Mouse (Mus musculus) bone marrow macrophage, adult 2 months (primary cell): ENCODE results near the gene C7.

Source experiments
- CTCF ChIP-seq: IDR thresholded peaks from 2 replicates; pipeline ENCODE4 v1.5.1; 2012; ENCODE audit warnings: low read depth, mild to moderate bottlenecking, low read length, moderate library complexity
- POLR2A ChIP-seq: IDR thresholded peaks from 2 replicates; pipeline ENCODE4 v1.6.1; 2012; ENCODE audit warnings: mild to moderate bottlenecking, low read depth, low read length, borderline replicate concordance

GRCm38 (mm10) chr15:5105891-5106290 lies 42.4 kb upstream of the C7 start:
- TF ChIP-seq CTCF (no peak), POLR2A (no peak)
